8 mouse cellular contexts compared by ENCODE assay signal in genomic region chr2:153290938-153291928, GRCm38 (mm10). TPM values are rescaled to one million over a fixed set of nuclear protein-coding genes. Genes with fewer than 3 reads are reported as not detected.
DNase-seq lines count a peak whose midpoint lies in the region; ATAC-seq and TF ChIP-seq lines count a peak whose summit lies in the region.

Kif3b (plus strand) TSS chr2:153291413.

- peaks cover 2% of the 10 kb centered on the region; the same call in 1 of the 2 replicates for H3K36me3 ChIP-seq in ES-E14 (ENCODE audit: control insufficient read depth, insufficient read depth, low read length, poor library complexity, severe bottlenecking)
- H3K36me3 ChIP-seq in forebrain, embryonic 16.5 days (ENCODE audit: control insufficient read depth, insufficient read depth), result no peaks in the 10 kb centered on the region
- H3K36me3 ChIP-seq in lung, embryonic 14.5 days (ENCODE audit: insufficient read depth), result no peaks in the 10 kb centered on the region
- H3K36me3 ChIP-seq in thymus, adult 2 months (ENCODE audit: control insufficient read depth, insufficient read depth, low read length), result no peaks in the 10 kb centered on the region

- H3K4me1 ChIP-seq in ES-E14 (ENCODE audit: control insufficient read depth in 2 of 2, insufficient read depth in 2 of 2, low read length in 2 of 2, poor library complexity in 1 of 2), result peaks cover 0 to 5% of the 10 kb centered on the region in 2 experiments; a peak in 1 of 4 replicates
- H3K4me1 ChIP-seq in forebrain, embryonic 16.5 days (replicated peaks; ENCODE audit: control insufficient read depth, insufficient read depth, low read length), result peaks cover 23% of the 10 kb centered on the region
- H3K4me1 ChIP-seq in lung, embryonic 14.5 days (ENCODE audit: insufficient read depth), result peaks cover 6% of the 10 kb centered on the region
- H3K4me1 ChIP-seq in olfactory bulb, adult 2 months (ENCODE audit: control insufficient read depth, insufficient read depth, low read length), result peaks cover 16% of the 10 kb centered on the region
- peaks cover 11% of the 10 kb centered on the region for H3K4me1 ChIP-seq in thymus, adult 2 months (replicated peaks; ENCODE audit: control insufficient read depth, insufficient read depth, low read length)

- under 1% methylated on average over 62 of the region's 63 CpGs for WGBS in forebrain, embryonic 16.5 days
- WGBS in lung, embryonic 14.5 days, result under 1% methylated on average over 63 of the region's 63 CpGs
- whole genome bisulfite sequencing in olfactory bulb, adult 2 months, result under 1% methylated on average over 63 of the region's 63 CpGs
- 1% methylated on average over 63 of the region's 63 CpGs for WGBS in thymus, adult 2 months

- intact Hi-C loops in heart, postnatal 36 days (cut with DNase I), result no loop called here

- peak within 1 kb of the TSS; percentile 65 for H3K4me2 ChIP-seq in forebrain, embryonic 16.5 days (ENCODE audit: low read length)
- H3K4me2 ChIP-seq in lung, embryonic 14.5 days, result peak within 1 kb of the TSS; percentile 80

- H3K4me3 ChIP-seq in ES-E14 (ENCODE audit: insufficient read depth in 1 of 2, low read depth in 1 of 2, low read length in 2 of 2, poor library complexity in 1 of 2, severe bottlenecking in 1 of 2), result peak within 1 kb of the TSS; percentile 74 to 83
- peak within 1 kb of the TSS; percentile 64 for H3K4me3 ChIP-seq in forebrain, embryonic 16.5 days (replicated peaks; ENCODE audit: low read length)
- H3K4me3 ChIP-seq in layer of hippocampus, adult 2 months, result peak within 1 kb of the TSS; percentile 100
- peak within 1 kb of the TSS; percentile 93 for H3K4me3 ChIP-seq in lung, embryonic 14.5 days (ENCODE audit: low read depth, low read length)
- peak within 1 kb of the TSS; percentile 70 for H3K4me3 ChIP-seq in olfactory bulb, adult 2 months (ENCODE audit: insufficient read depth, low read depth, low read length)
- peak within 1 kb of the TSS; percentile 83 for H3K4me3 ChIP-seq in thymus, adult 2 months (ENCODE audit: control insufficient read depth, insufficient read depth, low read length)

- H3K27ac ChIP-seq in ES-E14 (ENCODE audit: insufficient read depth, low read depth, low read length, poor library complexity, severe bottlenecking), result no peak within 1 kb of the TSS
- no peak within 1 kb of the TSS; the same call in 1 of the 2 replicates for H3K27ac ChIP-seq in forebrain, embryonic 16.5 days (ENCODE audit: low read length)
- H3K27ac ChIP-seq in layer of hippocampus, adult 2 months, result peak within 1 kb of the TSS; percentile 91
- no peak within 1 kb of the TSS for H3K27ac ChIP-seq in lung, embryonic 14.5 days (ENCODE audit: low read depth)
- 0 out of 2 replicates have a peak within 1 kb of the TSS, but pooled peaks have one; percentile 8 for H3K27ac ChIP-seq in olfactory bulb, adult 2 months (ENCODE audit: insufficient read depth, low read depth, low read length)
- H3K27ac ChIP-seq in thymus, adult 2 months (ENCODE audit: control insufficient read depth, insufficient read depth, low read length), result no peak within 1 kb of the TSS

- TF ChIP-seq CTCF in layer of hippocampus, adult 2 months (conservative IDR thresholded peaks at IDR 0.05), result no peak
- no peak for TF ChIP-seq CTCF in lung, embryonic 14.5 days (IDR thresholded peaks at IDR 0.05; ENCODE audit: low read depth)
- no peak for TF ChIP-seq CTCF in olfactory bulb, adult 2 months (IDR thresholded peaks at IDR 0.05; ENCODE audit: insufficient read depth, low read depth, low read length)
- TF ChIP-seq CTCF in thymus, adult 2 months (IDR thresholded peaks at IDR 0.05; ENCODE audit: borderline replicate concordance, control insufficient read depth, extremely low read depth, insufficient read depth, low read length, poor library complexity), result peak; percentile 63; the same call in 1 of the 2 replicates

- peak; percentile 68 for DNase-seq in ES-E14 (ENCODE audit: low read depth, low spot score)
- peak; percentile 82 for DNase-seq in cerebellum, adult 11-12 months
- DNase-seq in heart, postnatal 36 days, result peak; percentile 85 to 88
- DNase-seq in layer of hippocampus, adult 2 months (ENCODE audit: low spot score in 2 of 2), result peak; percentile 90 to 92
- peak; percentile 95 for DNase-seq in lung, embryonic 14.5 days
- DNase-seq in thymus, adult 2 months, result peak; percentile 91

- H3K27me3 ChIP-seq in forebrain, embryonic 16.5 days (replicated peaks; ENCODE audit: control insufficient read depth, insufficient read depth, low read length), result no peaks in the 10 kb centered on the region
- H3K27me3 ChIP-seq in lung, embryonic 14.5 days (ENCODE audit: insufficient read depth, low read length), result no peaks in the 10 kb centered on the region
- H3K27me3 ChIP-seq in thymus, adult 2 months (ENCODE audit: control insufficient read depth, insufficient read depth, low read length), result no peaks in the 10 kb centered on the region

- no peaks in the 10 kb centered on the region for H3K9me3 ChIP-seq in ES-E14 (ENCODE audit: control insufficient read depth, insufficient read depth, low read depth, low read length)
- H3K9me3 ChIP-seq in forebrain, embryonic 16.5 days (ENCODE audit: control insufficient read depth, low read length), result no peaks in the 10 kb centered on the region
- no peaks in the 10 kb centered on the region for H3K9me3 ChIP-seq in lung, embryonic 14.5 days (ENCODE audit: low read depth, low read length)

- in situ Hi-C loops in ES-E14 (cut with MboI; ENCODE audit: low sequenced_read_pairs in 2 of 2, unreplicated experiment in 2 of 2), result no loop called here

- ATAC-seq in forebrain, embryonic 16.5 days, result peak; percentile 97
- peak; percentile 94 for ATAC-seq in lung, embryonic 14.5 days (ENCODE audit: insufficient read depth)

- H3K9ac ChIP-seq in ES-E14 (ENCODE audit: insufficient read depth, low read depth, low read length, poor library complexity, severe bottlenecking), result peak within 1 kb of the TSS; percentile 82
- peak within 1 kb of the TSS; percentile 89 for H3K9ac ChIP-seq in forebrain, embryonic 16.5 days (replicated peaks; ENCODE audit: low read depth, low read length)
- peak within 1 kb of the TSS; percentile 81 for H3K9ac ChIP-seq in lung, embryonic 14.5 days

- peak; percentile 73 for TF ChIP-seq POLR2A in olfactory bulb, adult 2 months (IDR thresholded peaks at IDR 0.05; ENCODE audit: insufficient read depth, low read depth, low read length)
- TF ChIP-seq POLR2A in thymus, adult 2 months (IDR thresholded peaks at IDR 0.05; ENCODE audit: control insufficient read depth, extremely low read depth, insufficient read depth, low read length, poor library complexity), result peak; percentile 61; the same call in 1 of the 2 replicates

TF ChIP-seq in ES-E14, 5 proteins besides CTCF, POLR2A, EP300 and RAD21:
- TF ChIP-seq ZC3H11A (IDR thresholded peaks at IDR 0.05; ENCODE audit: borderline replicate concordance, low read depth, low read length), result no peak
- no peak for TF ChIP-seq CHD2 (IDR thresholded peaks at IDR 0.05; ENCODE audit: low read depth, low read length)
- peak; percentile 80 for TF ChIP-seq HCFC1 (IDR thresholded peaks at IDR 0.05; ENCODE audit: borderline replicate concordance, insufficient read depth, low read length)
- no peak for TF ChIP-seq MAFK (IDR thresholded peaks at IDR 0.05; ENCODE audit: insufficient read depth, low read depth, low read length)
- TF ChIP-seq ZNF384 (IDR thresholded peaks at IDR 0.05; ENCODE audit: low read depth, low read length), result peak; percentile 75; the same call in 1 of the 2 replicates

RNA-seq across cellular contexts. Expression of gene Kif3b, which starts in this region (rescaled TPM):
- 7.6 and 8.6 TPM in 2 replicates for total RNA-seq in ES-E14 (2012; rRNA removed)
- polyA plus RNA-seq in forebrain, embryonic 16.5 days (2015; fragmentation: Nextera tagmentation; extraction: Ambion mirVana), result 21.9 and 24.1 TPM in 2 replicates
- total RNA-seq in heart, postnatal 36 days (2021), result 1 to 10 TPM; 7.3 to 8.9 TPM
- total RNA-seq in layer of hippocampus, adult 2 months (2021), result 10 to 100 TPM; 50.6 to 55.7 TPM
- polyA plus RNA-seq in lung, embryonic 14.5 days (2014; fragmentation: Nextera tagmentation; extraction: Ambion mirVana), result 4.8 TPM in 2 replicates
- polyA plus RNA-seq in olfactory bulb, adult 2 months (2012; ENCODE audit: insufficient read depth, insufficient read length, low replicate concordance, missing spikeins), result not detected in 2 replicates
- 13.0 and 15.7 TPM in 2 replicates for polyA plus RNA-seq in thymus, adult 2 months (2012; rRNA removed)

Comparison
In these comparisons a context has a peak if more than half of its experiments do, and no peak if none do; other contexts are left out.
1. H3K27ac ChIP-seq: peak in layer of hippocampus, adult 2 months (single experiment) and olfactory bulb, adult 2 months (single experiment); none in ES-E14 (single experiment), forebrain, embryonic 16.5 days (single experiment), lung, embryonic 14.5 days (single experiment) and thymus, adult 2 months (single experiment).
2. Peak in every context shown above with its lines, with median percentiles within 50 percentile points of each other: DNase-seq, H3K4me3 ChIP-seq and H3K9ac ChIP-seq.